ENCODE assay signal across 21 mouse cellular contexts in the genomic region with DNA sequence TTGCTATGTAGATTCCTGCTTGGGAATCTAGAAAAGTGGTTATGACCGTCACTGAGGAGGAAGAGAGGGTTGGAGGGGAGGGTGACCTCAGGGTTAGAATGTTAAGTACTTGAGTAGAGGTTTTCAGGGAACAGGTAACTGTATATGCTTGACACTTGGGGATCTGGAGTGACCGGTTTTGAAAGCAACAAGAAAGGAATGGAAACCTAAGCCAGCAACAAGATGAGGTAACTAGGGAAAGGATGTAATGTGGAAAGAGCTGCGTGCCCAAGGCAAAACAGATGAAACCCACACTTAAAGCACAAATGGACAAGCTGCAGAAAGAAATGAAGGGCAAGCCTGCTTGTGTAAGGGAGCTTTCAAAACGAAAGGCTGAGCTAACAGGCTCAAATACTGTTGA. TPM values are rescaled to one million over a fixed set of nuclear protein-coding genes. Genes with fewer than 3 reads are reported as not detected.
DNase-seq lines count a peak whose midpoint lies in the region; ATAC-seq and TF ChIP-seq lines count a peak whose summit lies in the region.
"Had no signal": no experiment of that assay in that cellular context is flagged by ENCODE, and none has a peak within 500 bp of the region (broad histone marks: within the 10 kb centered on the region; RNA-seq: fewer than 3 reads in every experiment).

No protein-coding gene starts in this region.

- H3K27me3 ChIP-seq in intestine, embryonic 15.5 days (replicated peaks), result no peaks in the 10 kb centered on the region
- no peaks in the 10 kb centered on the region for H3K27me3 ChIP-seq in intestine, postnatal 0 days (replicated peaks; ENCODE audit: control insufficient read depth, insufficient read depth, low read length)
- H3K27me3 ChIP-seq: forebrain, embryonic 12.5 days; heart, embryonic 15.5 days had no signal

- H3K4me1 ChIP-seq in intestine, embryonic 15.5 days (replicated peaks), result no peaks in the 10 kb centered on the region
- no peaks in the 10 kb centered on the region for H3K4me1 ChIP-seq in intestine, postnatal 0 days (replicated peaks; ENCODE audit: control insufficient read depth, insufficient read depth, low read length)
- H3K4me1 ChIP-seq: forebrain, embryonic 12.5 days; heart, embryonic 15.5 days had no signal

- 53% methylated on average over 4 of the region's 4 CpGs for WGBS in intestine, embryonic 15.5 days
- WGBS in intestine, postnatal 0 days, result 53% methylated on average over 4 of the region's 4 CpGs

- no peaks in the 10 kb centered on the region for H3K9me3 ChIP-seq in intestine, embryonic 15.5 days
- no peaks in the 10 kb centered on the region for H3K9me3 ChIP-seq in intestine, postnatal 0 days (ENCODE audit: control insufficient read depth)
- H3K9me3 ChIP-seq: forebrain, embryonic 12.5 days; heart, embryonic 15.5 days had no signal

- peak overlapping the region; percentile 22; the same call in 1 of the 2 replicates for H3K27ac ChIP-seq in intestine, embryonic 15.5 days
- H3K27ac ChIP-seq in intestine, postnatal 0 days (ENCODE audit: low read depth, low read length), result no peak overlapping the region
- H3K27ac ChIP-seq: forebrain, embryonic 12.5 days; heart, adult 2 months; heart, embryonic 15.5 days; hindbrain, embryonic 14.5 days had no signal

- no peak overlapping the region for H3K4me2 ChIP-seq in intestine, embryonic 15.5 days (replicated peaks)
- H3K4me2 ChIP-seq in intestine, postnatal 0 days (replicated peaks; ENCODE audit: low read depth), result no peak overlapping the region
- H3K4me2 ChIP-seq: forebrain, embryonic 12.5 days; heart, embryonic 11.5 days; heart, embryonic 15.5 days; hindbrain, embryonic 14.5 days had no signal

- no peak overlapping the region for H3K9ac ChIP-seq in intestine, embryonic 15.5 days
- H3K9ac ChIP-seq in intestine, postnatal 0 days (ENCODE audit: low read depth, low read length), result no peak overlapping the region
- H3K9ac ChIP-seq: forebrain, embryonic 12.5 days; heart, embryonic 15.5 days; hindbrain, embryonic 14.5 days had no signal

- H3K36me3 ChIP-seq in intestine, embryonic 15.5 days, result no peaks in the 10 kb centered on the region
- H3K36me3 ChIP-seq in intestine, postnatal 0 days (ENCODE audit: control insufficient read depth, insufficient read depth), result no peaks in the 10 kb centered on the region
- H3K36me3 ChIP-seq: forebrain, embryonic 12.5 days; heart, embryonic 15.5 days had no signal

- intact Hi-C loops in left cerebral cortex, postnatal 14 days (cut with DNase I), result no loop called here

- TF ChIP-seq CTCF in intestine, postnatal 0 days (IDR thresholded peaks at IDR 0.05; ENCODE audit: low read depth), result no peak

- no peak for ATAC-seq in intestine, embryonic 15.5 days
- no peak for ATAC-seq in intestine, postnatal 0 days
- ATAC-seq: forebrain, embryonic 16.5 days had no signal

- no peak overlapping the region for H3K4me3 ChIP-seq in intestine, embryonic 15.5 days (replicated peaks)
- H3K4me3 ChIP-seq in intestine, postnatal 0 days (ENCODE audit: low read depth, low read length), result no peak overlapping the region
- H3K4me3 ChIP-seq: forebrain, embryonic 12.5 days; heart, adult 2 months; heart, embryonic 15.5 days had no signal

- peak; percentile 8 for DNase-seq in lung, postnatal 25 days (ENCODE audit: low spot score)
- DNase-seq in lung, postnatal 14 days, result no peak
- peak; percentile 79 for DNase-seq in fat pad, adult 2 months (ENCODE audit: extremely low read depth, low read depth, low spot score)
- DNase-seq in left cerebral cortex, postnatal 14 days (ENCODE audit: low spot score in 2 of 2), result no peak
- no peak for DNase-seq in layer of hippocampus, postnatal 36 days
- DNase-seq: adrenal gland, adult 2 months; adrenal gland, postnatal 25 days; cerebellum, adult 18-20 months; cerebellum, adult 9-11 months; cerebellum, postnatal 36 days; gastrocnemius, postnatal 10 days; heart, adult 2 months; heart, postnatal 14 days had no signal

RNA-seq across cellular contexts. Expression of a gene that starts 18.3 kb away (rescaled TPM):
- polyA plus RNA-seq in intestine, embryonic 15.5 days (2015; fragmentation: Nextera tagmentation; extraction: Ambion mirVana), result 3.6 and 3.9 TPM in 2 replicates
- polyA plus RNA-seq in intestine, postnatal 0 days (2015; fragmentation: Nextera tagmentation; extraction: Ambion mirVana), result 2.6 and 2.8 TPM in 2 replicates
- 10 to 100 TPM; 17.1 to 18.8 TPM for total RNA-seq in left cerebral cortex, postnatal 14 days (2021)
- 10 to 100 TPM; 17.4 to 19.2 TPM for total RNA-seq in layer of hippocampus, postnatal 36 days (2021)
- total RNA-seq: hematopoietic stem cell, adult 5-6 weeks had no signal

RNA-seq across cellular contexts. Expression of a gene that starts 28.7 kb away (rescaled TPM):
- polyA plus RNA-seq in intestine, embryonic 15.5 days (2015; fragmentation: Nextera tagmentation; extraction: Ambion mirVana), result 59.7 and 68.0 TPM in 2 replicates
- 47.3 and 48.8 TPM in 2 replicates for polyA plus RNA-seq in intestine, postnatal 0 days (2015; fragmentation: Nextera tagmentation; extraction: Ambion mirVana)
- 10 to 100 TPM; 33.1 to 35.0 TPM for total RNA-seq in left cerebral cortex, postnatal 14 days (2021)
- 10 to 100 TPM; 39.7 to 40.7 TPM for total RNA-seq in layer of hippocampus, postnatal 36 days (2021)

Comparison
In these comparisons a context has a peak if more than half of its experiments do, and no peak if none do; other contexts are left out.
1. DNase-seq: peak in lung, postnatal 25 days (single experiment) and fat pad, adult 2 months (single experiment); none in lung, postnatal 14 days (single experiment), left cerebral cortex, postnatal 14 days (0 of 2) and layer of hippocampus, postnatal 36 days (0 of 2).